Comparison of ENCODE assay signal across 9 mouse cellular contexts in the genomic region with DNA sequence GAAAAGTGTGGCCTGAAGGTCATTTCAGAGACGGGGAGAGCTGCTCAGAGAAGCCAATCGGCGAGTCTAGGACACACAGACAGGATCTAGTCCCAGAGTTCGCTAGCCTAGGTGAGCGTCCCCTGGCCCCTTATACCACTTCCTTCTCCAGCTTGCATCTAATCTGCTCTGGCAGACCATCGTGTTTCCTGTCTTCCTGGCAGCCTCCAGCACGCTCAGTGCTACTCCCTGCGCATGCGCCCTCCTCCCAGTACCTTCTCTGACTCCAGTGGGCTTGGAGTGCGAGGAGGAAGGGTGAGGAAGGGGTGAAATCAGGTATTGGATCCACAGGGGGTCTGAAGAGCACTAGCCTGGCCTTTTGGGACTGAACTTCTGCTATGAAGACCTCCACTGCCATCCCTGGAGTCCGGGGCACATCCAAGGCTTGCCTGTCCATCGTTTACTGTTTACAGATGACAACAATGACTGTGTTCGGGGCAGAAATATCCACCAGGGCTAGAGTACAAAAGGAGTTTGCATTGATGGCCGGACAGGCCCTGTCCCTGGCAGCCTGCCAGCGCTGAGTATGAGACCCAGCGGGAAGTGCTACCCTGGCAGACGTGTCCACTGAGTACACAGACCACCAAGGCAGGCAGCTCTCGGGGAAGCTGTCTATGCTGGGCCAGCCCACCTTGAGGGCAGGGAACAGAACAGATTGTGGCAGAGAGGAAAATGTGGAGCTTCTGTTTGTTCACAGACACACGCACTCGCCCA. TPM values are rescaled to one million over a fixed set of nuclear protein-coding genes. Genes with fewer than 3 reads are reported as not detected.
A peak's percentile ranks its signal among the peaks of the same experiment; 100 is the strongest.
DNase-seq lines count a peak whose midpoint lies in the region; ATAC-seq lines count a peak whose summit lies in the region.
"Had no signal": no experiment of that assay in that cellular context is flagged by ENCODE, and none has a peak within 500 bp of the region (broad histone marks: within the 10 kb centered on the region; RNA-seq: fewer than 3 reads in every experiment).

No protein-coding gene starts in this region.

- peaks cover 28% of the 10 kb centered on the region for H3K4me1 ChIP-seq in heart, embryonic 13.5 days

- peak; percentile 50 for DNase-seq in adrenal gland, adult 2 months
- DNase-seq in adrenal gland, postnatal 4 days (ENCODE audit: low spot score in 2 of 2), result no peak
- peak; percentile 16 for DNase-seq in cerebellum, adult 11 months
- peak; percentile 63 to 79 for DNase-seq in kidney, postnatal 25 days
- peak; percentile 62 for DNase-seq in thymus, postnatal 0 days (ENCODE audit: low spot score)
- DNase-seq in right cerebral cortex, postnatal 4 days, result no peak

- H3K36me3 ChIP-seq in heart, embryonic 13.5 days, result no peaks in the 10 kb centered on the region
- H3K36me3 ChIP-seq: embryonic facial prominence, embryonic 15.5 days had no signal

- no peaks in the 10 kb centered on the region for H3K27me3 ChIP-seq in heart, embryonic 13.5 days (replicated peaks)
- H3K27me3 ChIP-seq: embryonic facial prominence, embryonic 15.5 days had no signal

- H3K4me2 ChIP-seq in heart, embryonic 13.5 days, result peak overlapping the region; percentile 14; the same call in 1 of the 2 replicates
- H3K4me2 ChIP-seq: embryonic facial prominence, embryonic 15.5 days had no signal

- peak overlapping the region; percentile 57 for H3K27ac ChIP-seq in heart, embryonic 13.5 days (replicated peaks)
- H3K27ac ChIP-seq: embryonic facial prominence, embryonic 15.5 days had no signal

- no peak overlapping the region for H3K4me3 ChIP-seq in heart, embryonic 13.5 days
- H3K4me3 ChIP-seq: embryonic facial prominence, embryonic 15.5 days had no signal

- H3K9ac ChIP-seq in heart, embryonic 13.5 days, result 0 out of 2 replicates have a peak overlapping the region, but pooled peaks have one; percentile 8
- H3K9ac ChIP-seq: embryonic facial prominence, embryonic 15.5 days had no signal

- no peak for ATAC-seq in heart, embryonic 13.5 days (ENCODE audit: extremely low read depth, insufficient number of reproducible peaks, low FRiP score, low TSS enrichment)
- ATAC-seq in megakaryocyte progenitor cell, adult 5-6 weeks (replicated peaks; ENCODE audit: poor library complexity), result peak; percentile 86

- 50% methylated on average over 20 of the region's 20 CpGs for WGBS in heart, embryonic 13.5 days

- no peaks in the 10 kb centered on the region for H3K9me3 ChIP-seq in heart, embryonic 13.5 days
- H3K9me3 ChIP-seq: embryonic facial prominence, embryonic 15.5 days had no signal

RNA-seq across cellular contexts. Expression of a gene that starts 1.9 kb away (rescaled TPM):
- 10 to 100 TPM; 38.7 to 59.7 TPM for total RNA-seq in adrenal gland, adult 2 months (2021)
- 57.1 and 57.2 TPM in 2 replicates for polyA plus RNA-seq in adrenal gland, adult 2 months (2012; rRNA removed)
- 100 to 1,000 TPM; 117 to 119 TPM for total RNA-seq in adrenal gland, postnatal 4 days (2021)
- polyA plus RNA-seq in heart, embryonic 13.5 days (2015; fragmentation: Nextera tagmentation; extraction: Ambion mirVana), result 47.9 and 49.9 TPM in 2 replicates
- total RNA-seq in megakaryocyte progenitor cell, adult 5-6 weeks (2015), result not detected in 2 replicates
- total RNA-seq in megakaryocyte progenitor cell, adult 5-6 weeks (2017), result 0.07 TPM in 1 of 2 replicates, not detected in the other
- polyA plus RNA-seq in thymus, postnatal 0 days (2015; fragmentation: Nextera tagmentation; extraction: Ambion mirVana), result 7.8 and 8.3 TPM in 2 replicates

Comparison
In these comparisons a context has a peak if more than half of its experiments do, and no peak if none do; other contexts are left out.
1. DNase-seq: peak in adrenal gland, adult 2 months (single experiment), cerebellum, adult 11 months (single experiment), kidney, postnatal 25 days (2 of 2) and thymus, postnatal 0 days (single experiment); none in adrenal gland, postnatal 4 days (0 of 2) and right cerebral cortex, postnatal 4 days (single experiment).
2. RNA of a gene that starts 1.9 kb away (total RNA-seq): 117 to 119 TPM in adrenal gland, postnatal 4 days and 38.7 to 59.7 TPM in adrenal gland, adult 2 months; 0.07 TPM in megakaryocyte progenitor cell, adult 5-6 weeks; every median in the first group is over 10 times any median in the second.